Mouse (Mus musculus) adrenal gland, postnatal 36 days (tissue): ENCODE results near the gene Poglut1. TPM values are rescaled to one million over a fixed set of nuclear protein-coding genes. Genes with fewer than 3 reads are reported as not detected.
A peak's percentile ranks its signal among the peaks of the same experiment; 100 is the strongest.

ENCODE experiments used
- DNase-seq, 2 experiments: peaks; one replicate each; pipeline ENCODE4 v3.0.0; 2021; ENCODE audit warnings: mixed read lengths in 1 of 2
- long read RNA-seq, 2 experiments: library from polyadenylated mRNA; stranded (forward); transcript quantifications; one replicate each; pipeline ENCODE4 v2.0.0; 2021; ENCODE audit warnings: borderline sequencing depth in 2 of 2
- total RNA-seq, 2 experiments: library from RNA; stranded (reverse); gene quantifications; 2 replicates each; pipeline ENCODE4 v1.2.3; 2021

Gene Poglut1
- total RNA-seq, result 10 to 100 TPM; 31.3 to 31.7 TPM
- long read RNA-seq, experiment 1, transcript Poglut1-201 (11 exons, 2,758 nt), result major isoform, 29 of 41 reads
- long read RNA-seq, experiment 1, partial matches to known transcripts, result 4 of 41 reads
- long read RNA-seq, experiment 1, other reads (novel, unspliced or antisense), result 4 of 41 reads
- long read RNA-seq, experiment 2, transcript Poglut1-201 (11 exons, 2,758 nt), result major isoform, 15 of 19 reads
- long read RNA-seq, experiment 2, partial matches to known transcripts, result 0 of 19 reads
- long read RNA-seq, experiment 2, other reads (novel, unspliced or antisense), result 2 of 19 reads

DNA sequence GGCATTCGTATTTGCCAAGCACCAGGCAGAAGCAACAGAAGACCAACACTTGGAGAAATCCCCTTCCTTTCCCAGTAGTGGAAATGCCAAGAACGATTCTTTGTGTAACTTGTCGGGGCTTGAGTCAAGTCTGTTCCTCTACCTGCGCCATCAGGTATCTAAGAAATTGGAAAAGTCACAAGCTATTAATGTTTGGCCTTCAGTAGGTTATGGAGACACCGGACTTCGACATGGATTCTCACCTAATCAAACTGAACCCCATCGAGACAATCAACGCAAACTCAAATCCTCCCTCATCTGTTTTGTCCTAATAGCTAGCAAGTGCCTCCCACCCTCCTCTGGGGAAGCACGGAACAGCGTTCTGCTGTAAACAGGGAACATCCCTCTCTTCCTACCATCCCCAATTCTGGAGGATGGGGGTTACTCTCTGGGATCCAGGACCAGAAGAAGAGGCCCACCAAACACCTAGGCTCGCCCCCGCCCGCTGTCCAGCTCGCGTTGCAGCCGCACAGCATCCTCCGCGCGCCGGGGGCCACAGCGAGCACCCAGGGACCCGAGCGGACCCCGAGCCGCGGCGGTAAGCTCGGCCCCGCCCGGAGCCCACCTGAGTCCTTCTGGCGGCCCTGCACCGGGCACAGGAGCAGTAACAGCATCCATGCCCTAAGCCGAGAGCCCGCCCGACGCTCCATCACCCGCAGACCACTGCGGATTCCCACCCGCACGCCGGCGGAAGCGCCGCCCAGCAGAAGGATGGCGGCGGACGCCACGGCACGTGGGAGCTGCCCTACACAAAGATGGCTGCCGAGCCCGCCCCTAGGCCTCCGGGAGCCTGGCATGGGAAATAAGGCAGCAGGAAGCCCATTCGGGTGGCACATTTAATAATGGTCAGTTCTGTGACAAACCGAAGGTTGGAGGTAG is at the start of gene Poglut1:
Gene Poglut1 (minus strand): TSS at position 780 of the 918 bp plus-strand sequence.
- peak; percentile 88 to 89 for DNase-seq

DNA sequence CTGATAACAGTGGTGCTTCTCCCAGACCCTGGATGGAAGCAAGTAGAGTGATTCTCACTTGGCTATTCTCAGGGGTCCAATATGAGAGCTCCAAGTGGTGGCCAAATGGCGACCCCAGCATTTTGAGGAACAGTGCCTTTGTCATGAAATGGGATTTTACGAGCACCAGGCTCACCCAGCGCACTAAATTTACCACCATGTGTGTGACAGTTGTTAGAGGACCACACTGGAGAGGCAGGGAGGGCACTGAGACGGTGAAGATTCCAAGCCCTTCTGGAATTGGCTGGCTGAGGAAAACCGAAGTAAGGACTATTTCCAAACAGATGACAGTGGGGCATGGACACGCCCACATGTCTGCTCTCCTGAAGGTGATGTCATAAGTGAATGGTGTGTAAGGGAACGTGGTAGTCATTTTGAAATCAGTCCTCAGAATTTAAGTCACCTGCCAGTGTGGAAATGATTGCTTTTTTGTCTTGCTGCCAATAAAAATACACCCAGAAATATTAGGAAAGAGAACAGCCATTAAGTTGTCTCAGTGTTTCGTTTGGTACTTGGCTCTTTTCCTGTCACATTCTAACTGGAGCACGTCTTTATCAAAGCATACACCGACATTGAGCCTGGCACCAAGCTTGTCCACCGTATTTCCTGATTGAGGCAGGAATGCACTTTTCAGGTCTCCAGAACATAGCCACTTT is 49.1 kb upstream of the Poglut1 start:
- DNase-seq, result no peak

DNA sequence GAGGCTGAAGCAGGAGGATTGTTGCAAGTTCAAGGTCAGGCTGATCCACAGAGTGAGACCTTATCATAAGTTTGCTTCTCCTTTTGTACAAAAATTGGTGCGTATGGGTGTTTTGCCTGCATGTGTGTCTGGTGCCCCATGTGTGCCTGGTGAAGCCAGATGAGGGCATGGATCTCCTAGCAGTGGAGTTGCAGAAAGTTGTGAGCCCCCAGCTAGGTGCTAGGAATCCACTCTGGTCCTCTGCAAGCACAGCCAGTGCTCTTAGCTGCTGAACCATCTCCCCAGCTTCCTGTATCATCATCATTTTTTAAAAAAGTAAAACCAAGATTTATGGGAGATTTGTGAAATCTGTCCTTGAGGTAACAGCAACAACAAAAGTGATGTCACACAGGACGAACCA is 46.6 kb upstream of the Poglut1 start:
- peak in 1 of 2 experiments; percentile 22 for DNase-seq

DNA sequence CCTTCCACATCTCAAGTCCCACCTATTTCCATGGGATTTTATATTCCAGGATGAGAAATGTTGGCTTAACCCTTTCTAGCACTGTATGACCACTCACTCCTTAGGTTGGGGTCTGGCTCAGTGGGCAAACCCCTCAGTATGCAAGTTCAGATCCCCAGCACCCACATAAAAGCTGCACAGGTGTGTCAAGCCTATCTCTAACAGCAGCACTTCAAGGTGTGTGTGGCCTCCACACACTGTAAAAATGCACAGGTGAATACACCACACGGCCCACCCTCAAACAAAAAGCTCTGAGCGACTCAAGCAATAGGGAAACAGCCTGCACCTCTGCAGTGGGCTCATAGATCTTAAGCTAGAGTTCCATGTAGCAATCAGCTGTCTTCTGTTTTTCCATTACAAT is 46.0 kb upstream of the Poglut1 start:
- DNase-seq, result no peak

DNA sequence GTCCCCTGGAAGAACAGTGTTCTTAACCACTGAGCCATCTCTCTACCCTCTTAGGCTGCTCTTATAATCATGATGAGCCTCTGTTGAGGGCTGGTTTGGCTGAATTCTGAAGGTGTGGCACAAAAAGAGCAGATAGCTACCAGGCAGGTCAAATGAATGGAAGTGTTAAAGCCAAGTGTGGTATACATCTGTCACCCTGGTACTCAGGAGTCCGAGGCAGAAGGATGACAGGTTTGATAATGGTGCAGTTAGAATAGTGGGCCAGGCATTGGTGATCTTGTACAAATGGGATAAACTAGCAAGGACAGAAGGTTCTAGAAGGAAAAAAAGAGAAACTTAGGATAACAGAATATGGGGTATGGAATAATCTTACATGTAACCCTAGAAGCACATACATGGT is 44.4 kb upstream of the Poglut1 start:
- no peak for DNase-seq

DNA sequence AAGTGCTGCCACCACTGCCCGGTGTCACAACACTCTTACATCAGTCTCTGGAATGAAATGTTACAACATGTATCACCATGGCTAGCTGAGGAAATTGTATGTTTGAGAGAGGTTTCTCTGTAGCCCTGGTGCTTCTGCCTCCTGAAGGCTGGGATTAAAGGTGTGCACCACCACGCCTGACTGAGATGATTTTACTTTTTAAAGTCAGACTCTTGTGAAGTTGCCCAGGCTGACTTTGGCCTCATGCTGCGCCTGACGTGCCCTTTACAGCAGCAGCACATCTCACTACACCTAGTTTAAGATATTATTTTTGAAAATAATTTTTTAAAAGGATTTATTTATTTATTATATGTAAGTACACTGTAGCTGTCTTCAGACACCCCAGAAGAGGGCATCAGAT is 42.9 kb upstream of the Poglut1 start:
- DNase-seq, result no peak

DNA sequence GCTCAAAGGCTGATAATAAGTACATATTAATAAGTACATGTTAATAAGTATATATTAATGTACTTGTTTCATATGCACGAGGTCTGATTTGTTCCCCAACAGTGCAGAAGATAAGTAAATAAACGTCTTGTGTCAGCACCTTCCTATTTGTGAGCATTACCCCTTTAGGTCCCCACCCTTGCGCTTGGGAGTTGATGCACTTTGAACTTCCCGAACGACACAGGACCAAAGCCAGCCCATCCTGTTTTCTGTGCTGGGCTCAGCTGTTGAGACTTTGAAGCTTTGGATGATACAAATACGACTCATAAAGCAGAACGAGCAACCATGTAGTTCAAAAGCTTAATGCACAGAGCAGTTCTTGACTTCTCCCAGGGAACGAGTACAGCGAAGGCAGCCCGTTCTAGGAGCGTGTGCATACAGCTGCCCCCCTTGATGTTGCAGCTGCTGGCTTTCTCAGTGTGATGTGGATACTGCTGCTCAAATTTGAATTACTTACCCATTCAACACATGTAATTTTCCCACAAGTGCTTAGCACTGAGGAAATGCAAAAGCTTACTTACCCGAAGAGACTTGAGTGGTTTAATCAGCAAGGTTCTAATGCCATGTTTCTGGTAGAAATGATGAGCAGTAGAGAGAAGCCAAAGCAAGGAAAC is 42.1 kb upstream of the Poglut1 start:
- no peak for DNase-seq

DNA sequence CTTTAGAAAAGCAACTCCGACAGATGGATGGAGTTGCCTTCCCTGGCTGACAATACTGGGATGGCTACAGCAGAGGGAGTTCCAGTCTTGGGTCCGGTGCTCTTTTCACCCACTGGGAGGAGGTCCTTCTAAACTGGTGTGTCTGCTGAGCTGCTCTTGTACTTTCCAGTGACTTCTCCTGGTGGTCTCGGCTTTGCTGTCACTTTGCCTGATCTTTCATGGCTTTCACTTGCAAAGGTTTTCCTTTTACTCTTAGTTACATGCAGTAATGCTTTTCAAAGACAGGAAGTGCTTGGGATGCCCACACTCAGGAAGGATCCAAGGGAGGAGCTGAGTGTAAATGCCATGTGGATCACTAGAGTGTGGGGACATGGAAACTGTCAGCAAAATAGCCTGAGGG is 41.4 kb upstream of the Poglut1 start:
- DNase-seq, result no peak

DNA sequence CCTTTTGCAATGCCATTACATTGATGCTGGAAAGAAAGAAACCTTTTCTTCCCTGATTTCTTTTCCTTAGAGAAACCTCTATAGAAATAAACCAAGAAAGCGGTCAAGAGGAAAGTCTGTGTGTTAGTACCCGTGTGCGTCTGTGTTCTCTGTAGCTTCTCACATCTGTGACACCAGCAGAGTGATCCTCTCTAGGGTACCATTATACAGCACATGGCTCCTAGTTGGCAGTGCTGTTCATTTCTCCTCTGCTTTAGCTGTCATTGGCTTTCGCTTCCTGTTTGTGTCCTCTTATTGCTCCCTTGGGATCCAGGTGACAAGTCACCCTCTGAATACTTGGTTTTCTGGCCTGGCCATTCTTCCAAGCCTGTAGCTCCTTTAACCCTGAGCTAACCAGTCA is 37.5 kb upstream of the Poglut1 start:
- DNase-seq, result no peak

DNA sequence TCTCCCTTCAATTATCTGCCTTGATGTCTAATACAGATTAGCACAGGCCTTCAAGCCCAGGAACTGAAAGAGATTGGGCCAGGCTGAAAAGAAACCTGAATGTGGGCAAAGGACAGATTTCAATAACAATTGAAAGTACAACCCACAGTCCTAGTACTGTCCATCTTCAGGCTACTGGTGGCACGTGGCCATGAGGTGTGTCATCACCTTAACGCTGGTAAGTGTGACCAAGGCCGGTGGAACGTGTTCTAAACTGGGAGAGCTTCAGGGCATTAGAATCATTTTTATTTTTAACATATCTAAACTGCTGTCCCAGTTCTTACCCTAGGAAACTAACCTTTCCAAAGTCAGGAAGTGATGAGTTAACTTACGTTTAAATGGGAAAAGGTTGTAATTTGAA is 37.1 kb upstream of the Poglut1 start:
- no peak for DNase-seq

DNA sequence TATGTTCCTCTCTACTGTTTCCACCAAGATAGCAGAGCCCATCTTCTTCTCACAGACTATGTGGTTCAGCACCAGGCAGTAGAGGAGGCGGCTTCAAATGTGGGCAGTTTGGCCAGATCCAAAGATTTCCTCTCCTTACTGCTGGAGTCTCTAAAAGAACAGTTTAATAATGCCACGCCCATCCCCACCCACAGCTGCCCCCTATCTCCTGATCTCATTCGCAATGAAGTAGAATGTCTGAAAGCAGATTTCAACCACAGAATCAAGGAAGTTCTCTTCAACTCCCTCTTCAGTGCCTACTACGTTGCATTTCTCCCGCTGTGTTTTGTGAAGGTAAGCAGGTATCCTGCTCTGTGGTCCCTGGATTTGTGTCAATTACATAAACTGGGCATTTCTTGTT is 35.1 kb upstream of the Poglut1 start:
- DNase-seq, result no peak

DNA sequence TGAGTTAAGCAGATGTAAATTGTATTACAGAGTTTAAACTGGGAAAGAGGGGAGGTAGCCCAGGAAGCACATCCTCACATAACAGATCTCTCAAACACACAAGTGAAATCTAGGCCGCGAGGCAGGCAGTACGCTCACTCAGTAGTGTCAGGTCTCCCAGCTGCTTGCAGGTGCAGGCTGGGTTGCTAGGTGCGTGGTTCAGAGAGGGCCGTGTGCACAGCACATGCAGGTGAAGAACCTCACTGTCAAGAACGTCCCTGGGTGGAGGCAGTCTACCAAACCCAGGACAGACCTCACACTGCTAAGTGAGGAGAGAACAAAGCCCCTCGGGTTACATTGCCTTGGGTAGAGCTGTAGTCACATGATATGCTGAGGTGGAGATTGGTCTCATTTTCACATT is 34.7 kb upstream of the Poglut1 start:
- no peak for DNase-seq

DNA sequence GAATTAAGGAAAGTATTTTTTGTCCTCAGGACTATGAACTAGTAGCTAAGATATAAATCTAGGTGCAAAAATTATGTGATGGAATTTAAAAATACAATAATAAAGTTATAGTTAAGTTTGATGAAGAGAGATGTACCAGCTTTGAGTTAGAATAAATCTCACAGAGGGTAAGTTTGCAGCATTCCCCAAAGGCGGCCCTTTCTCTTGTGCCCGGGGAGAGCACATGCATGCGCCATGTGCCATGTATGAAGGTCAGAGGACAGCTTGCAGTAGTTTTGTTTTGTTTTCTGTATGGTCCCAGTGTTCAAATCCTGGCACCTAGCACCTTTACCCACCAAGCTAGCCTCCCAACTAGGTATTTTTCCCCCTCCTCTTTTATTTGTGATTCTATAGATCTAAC is 21.4 kb upstream of the Poglut1 start:
- no peak for DNase-seq

DNA sequence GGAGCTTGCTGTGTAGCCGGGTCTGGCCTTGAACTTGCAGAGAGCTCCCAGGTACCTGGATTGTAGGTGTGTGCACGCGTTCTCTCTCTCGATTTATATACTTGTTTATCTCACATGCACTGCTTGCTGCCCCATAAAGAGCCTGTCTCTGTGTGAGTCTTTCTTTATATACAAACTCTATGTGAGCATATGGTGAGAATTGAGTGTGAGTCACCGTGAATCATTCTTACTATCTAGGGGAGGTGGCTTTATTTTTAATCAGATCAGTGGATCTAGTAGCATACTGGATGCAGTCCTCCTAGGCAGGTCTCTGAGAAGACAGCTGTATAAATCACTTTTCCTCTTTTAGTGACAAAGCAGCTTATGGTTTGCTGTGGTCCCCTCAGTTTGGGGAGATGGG is 18.1 kb upstream of the Poglut1 start:
- DNase-seq, result no peak

DNA sequence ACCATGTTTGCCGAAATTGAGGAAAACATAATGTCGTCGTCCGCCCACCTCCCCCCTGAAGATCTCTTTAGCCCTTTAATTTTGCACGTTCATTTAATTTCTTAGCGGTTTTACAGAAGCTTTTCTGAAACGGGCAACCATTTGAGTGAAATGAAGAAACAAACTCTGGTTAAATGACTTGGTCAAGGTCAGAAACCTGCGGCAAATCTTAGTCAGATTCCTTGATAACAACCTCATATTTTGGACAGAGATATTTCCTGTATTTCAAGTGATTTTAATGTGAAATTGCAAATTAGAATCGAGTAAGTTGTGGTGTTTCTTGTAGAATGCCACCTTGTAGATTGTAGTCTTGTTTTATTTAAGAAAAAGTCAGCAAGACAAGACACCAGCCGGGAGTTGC is 13.5 kb upstream of the Poglut1 start:
- DNase-seq, result no peak

DNA sequence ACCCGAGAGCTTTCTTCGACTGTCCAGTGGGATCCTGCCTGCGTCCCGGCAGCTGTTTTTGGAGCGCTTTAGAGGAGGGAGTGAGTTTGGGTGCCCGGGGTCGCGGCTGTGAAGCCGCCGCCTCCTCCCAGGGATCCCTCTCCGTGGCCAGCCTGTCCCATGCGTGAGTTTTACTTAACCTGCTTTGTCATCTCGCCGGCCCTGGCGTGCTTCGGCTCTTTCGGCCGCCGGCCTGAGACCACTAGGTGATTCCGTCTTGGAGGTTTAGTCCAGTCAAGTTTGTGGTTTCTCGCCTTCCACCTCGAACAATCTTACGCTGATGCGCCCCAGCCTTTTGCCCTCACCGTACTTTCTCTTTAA is 12.9 kb upstream of the Poglut1 start:
- DNase-seq, result no peak

DNA sequence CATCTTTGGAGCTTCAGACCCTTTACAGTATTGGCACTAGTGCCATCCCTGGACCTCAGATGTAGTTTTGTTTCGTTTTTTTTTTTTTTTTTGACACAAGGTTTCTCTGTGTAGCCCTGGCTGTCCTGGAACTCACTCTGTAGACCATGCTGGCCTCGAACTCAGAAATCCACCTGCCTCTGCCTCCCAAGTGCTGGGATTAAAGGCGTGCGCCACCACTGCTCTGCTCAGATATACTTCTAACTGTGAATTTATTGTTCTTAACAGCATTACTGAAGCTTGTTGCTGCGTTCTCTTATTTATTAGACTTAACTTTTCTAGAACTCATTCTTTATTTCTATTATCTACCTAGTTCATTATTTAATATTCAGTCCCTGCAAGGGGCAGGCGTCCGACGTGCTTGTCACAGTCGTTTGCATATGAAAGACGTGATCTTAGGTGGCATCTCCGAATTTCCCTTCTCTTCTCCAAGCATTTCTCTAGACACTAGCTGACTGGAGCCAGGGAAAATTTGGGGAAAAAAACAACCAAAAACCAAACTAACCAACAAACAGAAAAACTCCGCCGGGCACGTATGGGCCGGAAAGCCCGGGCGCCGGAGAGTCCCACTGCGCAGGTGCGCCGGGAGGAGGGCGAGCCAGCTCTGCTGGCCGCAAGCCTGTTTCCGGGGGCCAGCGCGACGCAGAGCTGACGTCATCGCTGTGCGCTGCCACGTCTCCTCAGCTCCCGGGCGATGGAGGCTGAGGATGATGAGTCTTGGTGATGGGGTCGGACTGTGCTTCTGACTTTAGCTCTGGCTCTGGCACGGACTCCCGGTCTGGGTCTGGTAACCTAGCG is 12.3 kb upstream of the Poglut1 start:
- DNase-seq, result peak; percentile 96 to 97

DNA sequence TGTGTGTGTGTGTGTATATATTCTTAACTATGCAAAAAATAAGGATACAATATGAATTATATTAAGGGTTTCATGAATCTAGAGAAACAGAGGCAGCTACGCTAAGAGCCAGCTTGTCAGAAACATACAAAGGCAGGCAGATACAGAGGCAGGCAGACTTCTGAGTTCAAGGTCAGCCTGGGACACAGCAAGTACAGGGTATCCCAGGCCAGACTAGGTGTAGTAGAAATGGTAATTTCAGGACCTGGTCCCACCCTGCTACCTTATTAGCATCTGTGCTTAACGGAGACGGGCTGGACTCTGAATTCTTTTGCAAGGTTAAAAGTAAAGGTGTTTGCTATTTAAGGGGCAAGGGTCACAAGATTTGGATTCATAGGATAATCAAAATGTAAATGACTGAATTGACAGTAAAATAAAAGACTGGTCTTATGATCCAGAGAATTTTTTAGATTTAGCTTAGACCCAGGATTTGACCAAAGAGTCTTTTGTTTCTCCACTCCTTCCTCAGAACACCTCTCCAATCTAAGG is 8.2 kb upstream of the Poglut1 start, which contains the start of gene Tmem39a:
Gene Tmem39a (plus strand): TSS at position 478 of the 528 bp plus-strand sequence.
- no peak for DNase-seq

DNA sequence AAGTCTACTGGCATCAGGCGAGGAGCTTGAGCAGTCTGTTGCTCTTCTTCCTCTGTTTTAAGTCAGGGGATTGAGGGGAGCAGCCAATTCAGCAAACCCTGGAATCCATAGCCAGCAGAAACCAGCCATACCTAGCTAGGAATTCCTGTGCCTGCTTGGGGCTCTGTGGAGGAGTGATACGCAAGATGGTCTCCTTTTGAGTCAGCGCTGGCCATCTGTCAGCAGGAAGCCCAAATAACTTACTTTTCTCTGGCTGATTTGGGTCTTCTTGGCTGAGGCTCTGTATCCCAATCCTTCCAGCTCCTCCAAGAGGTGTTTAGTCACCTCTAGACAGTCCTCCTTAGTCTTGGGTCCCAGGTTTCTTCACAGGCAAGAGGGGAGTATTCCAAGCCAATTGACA is 5.9 kb upstream of the Poglut1 start:
- no peak for DNase-seq

DNA sequence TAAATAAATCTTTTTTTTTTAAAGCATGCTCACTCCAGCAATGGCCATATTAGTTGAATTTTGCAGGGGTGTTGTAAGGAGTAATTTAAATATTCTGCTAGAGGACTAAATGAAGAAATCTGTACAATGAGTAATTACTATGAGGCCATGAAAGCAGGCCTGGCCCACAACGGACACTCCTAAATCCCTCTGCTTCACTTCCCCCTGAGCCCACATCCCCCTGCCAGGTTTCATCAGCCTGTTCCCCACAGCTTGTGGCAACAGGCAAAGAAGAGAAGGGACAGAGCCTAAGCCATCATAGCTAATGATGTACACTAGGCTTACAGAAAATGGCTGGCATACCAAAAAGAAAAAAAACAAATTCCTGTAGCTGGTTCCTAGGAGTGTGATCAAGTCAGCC is 2.1 kb downstream of the Poglut1 start:
- DNase-seq, result no peak

DNA sequence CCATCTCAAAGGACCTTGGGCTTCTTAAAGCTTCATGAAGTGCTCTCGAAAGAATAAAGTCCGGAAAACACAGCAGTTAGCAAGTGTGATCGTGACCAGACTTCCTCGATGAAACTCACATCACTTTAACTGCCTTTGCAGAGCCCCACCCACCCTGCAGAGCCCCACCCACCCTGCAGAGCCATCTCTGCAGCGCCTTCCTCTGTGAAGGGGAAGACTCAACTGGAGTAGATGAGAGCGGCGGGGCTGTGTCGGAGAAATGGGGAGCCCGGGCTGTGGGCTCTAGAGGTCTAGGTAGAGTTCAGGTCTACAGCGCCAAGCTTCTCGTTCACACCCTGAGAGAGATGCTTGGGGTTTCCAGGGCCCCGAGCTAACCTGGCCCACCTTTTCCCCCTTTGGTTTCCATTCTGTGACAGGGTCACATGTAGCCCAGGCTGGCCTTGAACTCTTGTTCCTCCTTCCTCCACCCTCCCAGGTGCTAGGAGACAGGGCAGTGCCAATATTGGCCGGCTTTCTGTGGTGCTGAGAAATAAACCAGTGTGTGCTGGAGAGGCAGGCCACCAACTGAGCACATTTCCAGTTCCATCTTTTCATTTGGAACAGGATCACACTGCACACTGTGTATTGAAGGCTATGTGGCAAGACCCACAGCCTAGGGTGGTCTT is 11.2 kb downstream of the Poglut1 start:
- no peak for DNase-seq
